Mouse (Mus musculus) ovary, postnatal 14 days (tissue): ENCODE data around the gene Pdgfb.
A peak's percentile ranks its signal among the peaks of the same experiment; 100 is the strongest.

Experiments used
- DNase-seq: peaks from one replicate; pipeline ENCODE4 v3.0.0; 2022; ENCODE audit warnings: low spot score

Gene Pdgfb

GRCm38 (mm10) chr15:80034366-80034765 lies 19.6 kb upstream of the Pdgfb start:
- DNase-seq, result no peak

GRCm38 (mm10) chr15:80031133-80031532 lies 16.4 kb upstream of the Pdgfb start:
- no peak for DNase-seq

GRCm38 (mm10) chr15:80030399-80030798 lies 15.6 kb upstream of the Pdgfb start:
- DNase-seq, result no peak

GRCm38 (mm10) chr15:80028862-80029261 lies 14.1 kb upstream of the Pdgfb start:
- no peak for DNase-seq

GRCm38 (mm10) chr15:80026689-80027353 lies 12.0 kb upstream of the Pdgfb start:
- DNase-seq, result no peak

- no peak for DNase-seq
Measured at GRCm38 (mm10) chr15:80026061-80026460, 11.3 kb upstream of the Pdgfb start.

- no peak for DNase-seq
Measured at GRCm38 (mm10) chr15:80025615-80026014, 10.8 kb upstream of the Pdgfb start.

GRCm38 (mm10) chr15:80024331-80025313 lies 9.8 kb upstream of the Pdgfb start:
- no peak for DNase-seq

- no peak for DNase-seq
Measured at GRCm38 (mm10) chr15:80020516-80020915, 5.7 kb upstream of the Pdgfb start.

- DNase-seq, result no peak
Measured at GRCm38 (mm10) chr15:80019625-80020024, 4.8 kb upstream of the Pdgfb start.

GRCm38 (mm10) chr15:80019220-80019619 lies 4.4 kb upstream of the Pdgfb start:
- DNase-seq, result no peak

GRCm38 (mm10) chr15:80016563-80017301 lies 2.0 kb upstream of the Pdgfb start:
- DNase-seq, result no peak

- DNase-seq, result no peak
Measured at GRCm38 (mm10) chr15:80015211-80015952, 605 bp upstream of the Pdgfb start.

GRCm38 (mm10) chr15:80014031-80014320 lies 801 bp downstream of the Pdgfb start:
- no peak for DNase-seq

GRCm38 (mm10) chr15:80013256-80014030 lies 1.3 kb downstream of the Pdgfb start:
- no peak for DNase-seq

- DNase-seq, result peak; percentile 67
Measured at GRCm38 (mm10) chr15:80012527-80013201, 2.1 kb downstream of the Pdgfb start.

GRCm38 (mm10) chr15:80011778-80012526 lies 2.8 kb downstream of the Pdgfb start:
- peak; percentile 42 for DNase-seq

GRCm38 (mm10) chr15:80011194-80011593 lies 3.6 kb downstream of the Pdgfb start:
- no peak for DNase-seq

GRCm38 (mm10) chr15:80010182-80010558 lies 4.6 kb downstream of the Pdgfb start:
- DNase-seq, result no peak
